ENCODE assay signal across 15 mouse cellular contexts in the genomic region with DNA sequence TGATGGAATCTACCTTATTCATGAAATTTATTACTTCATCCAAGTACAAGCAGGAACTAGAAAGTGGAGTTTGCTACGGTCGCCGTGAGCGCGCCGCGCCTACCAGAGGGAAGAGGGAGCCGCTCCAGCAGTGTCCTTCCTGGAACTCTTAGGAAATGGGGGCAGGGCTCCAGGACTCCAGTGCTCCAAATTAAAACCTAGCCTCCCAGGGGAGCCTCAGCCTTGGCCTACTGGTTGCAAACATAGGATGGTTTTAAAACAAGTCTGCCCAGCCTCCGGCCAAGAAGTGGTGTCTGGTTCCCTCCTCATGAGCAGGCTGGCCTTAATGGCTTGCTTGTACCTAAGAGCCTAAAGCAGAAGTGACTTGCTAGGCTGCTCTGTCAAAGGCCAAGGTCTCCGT.
DNase-seq lines count a peak whose midpoint lies in the region; TF ChIP-seq lines count a peak whose summit lies in the region.
"Had no signal": no experiment of that assay in that cellular context is flagged by ENCODE, and none has a peak within 500 bp of the region (broad histone marks: within the 10 kb centered on the region; RNA-seq: fewer than 3 reads in every experiment).

No protein-coding gene starts in this region.

- peaks cover 34% of the 10 kb centered on the region; the same call in 1 of the 2 replicates for H3K4me1 ChIP-seq in heart, embryonic 10.5 days
- H3K4me1 ChIP-seq in midbrain, embryonic 10.5 days = peaks cover 34% of the 10 kb centered on the region

- DNase-seq in heart, adult 11 months = peak; percentile 98
- DNase-seq in heart, embryonic 10.5 days (ENCODE audit: low spot score) = no peak
- peak; percentile 69 for DNase-seq in MN1 (ENCODE audit: low spot score)
- DNase-seq in gastrocnemius, adult 2 months = peak; percentile 87
- DNase-seq in heart, postnatal 36 days = peak; percentile 50 to 62
- DNase-seq in thymus, postnatal 36 days = no peak
- no peak for DNase-seq in midbrain, embryonic 10.5 days (ENCODE audit: low spot score)
- DNase-seq: cerebellum, adult 8-10 months; forebrain, postnatal 0 days; lung, postnatal 10 days; right cerebral cortex, postnatal 25 days had no signal

- H3K27me3 ChIP-seq in heart, embryonic 10.5 days (ENCODE audit: insufficient read depth, poor library complexity, severe bottlenecking) = no peaks in the 10 kb centered on the region
- H3K27me3 ChIP-seq in midbrain, embryonic 10.5 days (ENCODE audit: low read depth, poor library complexity, severe bottlenecking) = no peaks in the 10 kb centered on the region
- H3K27me3 ChIP-seq: midbrain, embryonic 12.5 days had no signal

- no peak overlapping the region for H3K27ac ChIP-seq in heart, embryonic 10.5 days
- peak overlapping the region; percentile 76 for H3K27ac ChIP-seq in gastrocnemius, adult 2 months
- H3K27ac ChIP-seq in midbrain, embryonic 10.5 days (replicated peaks) = no peak overlapping the region
- H3K27ac ChIP-seq: liver, embryonic 14.5 days; midbrain, embryonic 12.5 days had no signal

- H3K4me3 ChIP-seq in heart, embryonic 10.5 days = no peak overlapping the region
- peak overlapping the region; percentile 49 for H3K4me3 ChIP-seq in gastrocnemius, adult 2 months
- no peak overlapping the region for H3K4me3 ChIP-seq in midbrain, embryonic 10.5 days
- H3K4me3 ChIP-seq: erythroblast, embryonic 14.5 days; midbrain, embryonic 12.5 days had no signal

- TF ChIP-seq CTCF in gastrocnemius, adult 2 months (IDR thresholded peaks at IDR 0.05) = no peak

- no peaks in the 10 kb centered on the region for H3K9me3 ChIP-seq in heart, embryonic 10.5 days
- H3K9me3 ChIP-seq in midbrain, embryonic 10.5 days (replicated peaks) = no peaks in the 10 kb centered on the region
- H3K9me3 ChIP-seq: midbrain, embryonic 12.5 days had no signal

- intact Hi-C loops in gastrocnemius, adult 2 months (cut with DNase I) = loop anchor here (2.0 to 10.0 kb wide), 3 partner anchors 26 to 88 kb away; no protein-coding TSS in a partner anchor
- intact Hi-C loops in heart, postnatal 36 days (cut with DNase I) = no loop called here

- H3K36me3 ChIP-seq in heart, embryonic 10.5 days = no peaks in the 10 kb centered on the region
- peaks cover 2% of the 10 kb centered on the region; the same call in 1 of the 2 replicates for H3K36me3 ChIP-seq in midbrain, embryonic 10.5 days
- H3K36me3 ChIP-seq: G1E; midbrain, embryonic 12.5 days had no signal

- WGBS in heart, embryonic 10.5 days = 85% methylated on average over 10 of the region's 10 CpGs
- WGBS in midbrain, embryonic 10.5 days = 90% methylated on average over 10 of the region's 10 CpGs

Comparison
In these comparisons a context has a peak if more than half of its experiments do, and no peak if none do; other contexts are left out.
1. DNase-seq: peak in heart, adult 11 months (single experiment), MN1 (single experiment), gastrocnemius, adult 2 months (single experiment) and heart, postnatal 36 days (2 of 2); none in heart, embryonic 10.5 days (single experiment), thymus, postnatal 36 days (0 of 2) and midbrain, embryonic 10.5 days (single experiment).